Mouse (Mus musculus): ENCODE measurements around the gene Pvrig.
"Not testable (repeated sequence)": the region's sequence is repeated elsewhere in the genome, so short reads cannot be mapped to it uniquely, and the experiment has no call there.

Gene Pvrig

GRCm38 (mm10) chr5:138341661-138342060 lies at the start of gene Pvrig:
Gene Pvrig, plus strand, starts transcription at chr5:138341961.
- DNase-seq (ENCODE audit: low spot score) = no peak

GRCm38 (mm10) chr5:138294158-138294557 lies 47.6 kb upstream of the Pvrig start:
- DNase-seq (ENCODE audit: low spot score) = no peak

GRCm38 (mm10) chr5:138299613-138300012 lies 42.1 kb upstream of the Pvrig start:
- DNase-seq (ENCODE audit: low spot score) = no peak

- no peak for DNase-seq (ENCODE audit: low spot score)
These were observed 29.0 kb upstream of the Pvrig start for GRCm38 (mm10) chr5:138312795-138313194.

GRCm38 (mm10) chr5:138343216-138343615 lies 1.5 kb downstream of the Pvrig start:
- DNase-seq (ENCODE audit: low spot score) = no peak

- DNase-seq (ENCODE audit: low spot score) = not testable (repeated sequence)
These were observed 21.4 kb downstream of the Pvrig start for GRCm38 (mm10) chr5:138363208-138363607.

- not testable (repeated sequence) for DNase-seq (ENCODE audit: low spot score)
These were observed 23.6 kb downstream of the Pvrig start for GRCm38 (mm10) chr5:138365347-138365746.

Data from adipocyte (in vitro differentiated cells).